Mouse (Mus musculus) kidney, embryonic 16.5 days (tissue): ENCODE results near the gene Oscar. TPM values are rescaled to one million over a fixed set of nuclear protein-coding genes. Genes with fewer than 3 reads are reported as not detected.
A peak's percentile ranks its signal among the peaks of the same experiment; 100 is the strongest.
"Not testable (repeated sequence)": the region's sequence is repeated elsewhere in the genome, so short reads cannot be mapped to it uniquely, and the experiment has no call there.

Experiments used
- ATAC-seq: fragments of 200-750 bp; cut with Nextera tagmentation; 2 replicates; pipeline ENCODE4 v1.8.0; 2017; ENCODE audit warnings: moderate TSS enrichment; ENCODE audit not compliant: low FRiP score, low TSS enrichment
- H3K27ac ChIP-seq: fragments of 300-500 bp; sonication (generic); 2 replicates; pipeline ENCODE4 v1.5.1; 2014; ENCODE audit warnings: low read length
- H3K27me3 ChIP-seq: fragments of 300-500 bp; sonication (generic); 2 replicates; pipeline ENCODE4 v1.6.1; 2014; ENCODE audit warnings: low read length, control low read depth, mixed read lengths; ENCODE audit not compliant: insufficient read depth
- H3K36me3 ChIP-seq: fragments of 300-500 bp; sonication (generic); 2 replicates; pipeline ENCODE4 v1.6.1; 2014; ENCODE audit warnings: low read length, control low read depth, mixed read lengths; ENCODE audit not compliant: insufficient read depth
- H3K4me1 ChIP-seq: fragments of 300-500 bp; sonication (generic); 2 replicates; pipeline ENCODE4 v1.6.1; 2014; ENCODE audit warnings: low read length, control low read depth, mixed read lengths; ENCODE audit not compliant: insufficient read depth
- H3K4me2 ChIP-seq: fragments of 300-500 bp; sonication (generic); replicated peaks from 2 replicates; pipeline ENCODE4 v1.6.1; 2014; ENCODE audit warnings: low read depth, low read length
- H3K4me3 ChIP-seq: fragments of 300-500 bp; sonication (generic); 2 replicates; pipeline ENCODE4 v1.5.1; 2014; ENCODE audit warnings: mild to moderate bottlenecking, low read length
- H3K9ac ChIP-seq: fragments of 300-500 bp; sonication (generic); replicated peaks from 2 replicates; pipeline ENCODE4 v1.6.1; 2014; ENCODE audit warnings: low read length
- H3K9me3 ChIP-seq: fragments of 300-500 bp; sonication (generic); 2 replicates; pipeline ENCODE4 v1.6.1; 2016; ENCODE audit warnings: low read length, control low read depth
- WGBS: fragments of 180-500 bp; shearing (Covaris S2); extraction: QIAGEN DNeasy Blood & Tissue Kit; methylation state at CpG from one replicate; pipeline ENCODE4 v1.1.7; 2014; 5-methylcytosine and 5-hydroxymethylcytosine counted together
- polyA plus RNA-seq: library from polyadenylated mRNA; unstranded; fragments of >200 nt; fragmentation: Nextera tagmentation; extraction: Ambion mirVana; gene quantifications from 2 replicates; pipeline ENCODE4 v1.2.1, GENCODE M21; 2015

Oscar gene
- polyA plus RNA-seq, 1 experiment from 2014 or later = 0.25 TPM

DNA sequence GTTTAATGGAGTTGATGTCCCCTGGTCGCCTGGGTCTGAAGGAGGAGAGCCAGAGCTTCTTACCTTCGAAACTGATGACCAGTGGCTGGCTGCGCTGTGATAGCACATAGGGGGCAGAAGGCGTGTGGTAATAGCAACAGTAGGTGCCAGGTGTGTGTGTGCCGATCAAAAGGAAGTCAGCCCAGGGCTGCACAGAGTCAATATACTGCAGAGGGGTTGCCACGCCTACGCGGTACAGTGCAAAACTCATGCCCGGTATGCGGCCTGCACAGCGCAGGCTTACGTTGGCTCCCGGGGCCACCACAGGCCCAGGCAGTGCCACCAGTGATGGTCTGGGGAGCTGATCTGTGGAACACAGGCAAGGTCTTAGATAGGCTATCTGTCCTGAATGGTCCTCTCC, 5.0 kb downstream of the Oscar start:
- Histone ChIP-seq H3K4me1 (no peaks in the 10 kb centered on the region), H3K36me3 (no peaks in the 10 kb centered on the region), H3K4me3 (no peak overlapping the region), H3K4me2 (no peak overlapping the region), H3K9ac (no peak overlapping the region), H3K27ac (no peak overlapping the region), H3K9me3 (no peaks in the 10 kb centered on the region), H3K27me3 (no peaks in the 10 kb centered on the region)
- 90% methylated on average over 13 of the region's 13 CpGs for WGBS
- ATAC-seq = no peak

DNA sequence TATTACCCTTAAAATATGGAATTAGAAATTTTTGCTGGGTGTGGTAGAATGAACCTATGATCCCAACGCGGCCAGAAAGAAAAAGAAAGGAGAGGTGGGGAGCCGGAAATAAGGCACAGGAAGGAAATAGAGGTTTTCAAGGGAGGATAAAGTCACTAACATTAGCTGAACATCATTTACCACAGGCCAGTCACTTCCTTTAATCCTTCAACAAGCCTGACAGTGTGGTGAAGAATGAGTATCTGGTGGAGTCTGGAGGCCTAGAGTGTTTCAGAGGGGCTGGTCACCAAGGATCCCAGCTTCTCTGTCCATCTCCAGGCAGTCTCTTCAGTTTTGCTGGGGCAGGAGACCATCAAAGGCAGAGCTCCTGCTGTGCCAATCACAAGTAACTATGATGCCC, 5.5 kb downstream of the Oscar start:
- Histone ChIP-seq H3K9me3 (no peaks in the 10 kb centered on the region), H3K27me3 (no peaks in the 10 kb centered on the region), H3K4me2 (no peak overlapping the region), H3K4me1 (no peaks in the 10 kb centered on the region), H3K27ac (no peak overlapping the region), H3K9ac (no peak overlapping the region), H3K36me3 (no peaks in the 10 kb centered on the region), H3K4me3 (no peak overlapping the region)
- 85% methylated on average over 3 of the region's 3 CpGs for WGBS
- no peak for ATAC-seq

DNA sequence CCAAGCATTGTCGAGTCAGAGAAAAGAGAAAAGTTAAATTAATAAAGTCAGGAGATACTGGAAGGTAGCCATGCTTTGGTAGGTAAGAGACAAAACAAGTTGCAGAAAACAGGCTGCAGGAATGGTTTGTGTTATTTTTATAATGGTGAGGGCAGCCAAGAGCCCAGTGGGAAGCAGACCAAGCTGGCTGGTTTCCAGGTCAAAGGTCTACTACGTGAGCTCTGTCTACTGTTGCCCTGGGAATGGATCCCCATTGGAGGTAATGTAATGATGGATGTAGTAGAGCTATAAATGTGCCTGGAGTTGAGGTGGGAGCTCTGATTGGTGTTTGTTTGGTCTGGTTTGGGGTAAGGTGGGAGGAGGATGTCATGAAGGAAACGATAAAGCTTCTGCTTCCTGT, 6.9 kb downstream of the Oscar start:
- no peaks in the 10 kb centered on the region for H3K27me3 ChIP-seq
- peak; percentile 44; the same call in 1 of the 2 replicates for ATAC-seq
- no peak overlapping the region for H3K27ac ChIP-seq
- H3K9ac ChIP-seq = no peak overlapping the region
- no peak overlapping the region for H3K4me3 ChIP-seq
- H3K4me2 ChIP-seq = no peak overlapping the region
- H3K9me3 ChIP-seq = no peaks in the 10 kb centered on the region
- 19% methylated on average over 3 of the region's 3 CpGs for WGBS
- H3K36me3 ChIP-seq = no peaks in the 10 kb centered on the region
- no peaks in the 10 kb centered on the region for H3K4me1 ChIP-seq

DNA sequence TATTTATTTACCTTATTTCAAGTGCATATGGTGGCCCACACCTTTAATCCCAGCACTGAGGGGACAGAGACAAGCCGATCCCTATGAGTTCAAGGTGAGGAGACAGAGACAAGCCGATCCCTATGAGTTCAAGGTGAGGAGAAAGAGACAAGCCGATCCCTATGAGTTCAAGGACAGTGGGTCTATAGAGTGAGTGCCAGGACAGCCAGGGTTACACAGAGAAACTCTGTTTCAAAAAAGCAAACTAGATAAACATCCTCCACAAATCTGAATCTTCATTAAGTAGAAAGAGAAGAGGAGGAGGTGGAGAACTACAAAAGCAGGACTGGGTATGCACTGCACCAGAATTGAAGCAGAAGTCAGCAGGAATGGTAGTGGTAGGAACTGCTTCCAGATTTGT, 7.3 kb downstream of the Oscar start:
- H3K9ac ChIP-seq = no peak overlapping the region
- no peaks in the 10 kb centered on the region for H3K36me3 ChIP-seq
- no peaks in the 10 kb centered on the region for H3K9me3 ChIP-seq
- no peak overlapping the region for H3K4me3 ChIP-seq
- no peak for ATAC-seq
- H3K4me1 ChIP-seq = no peaks in the 10 kb centered on the region
- no peaks in the 10 kb centered on the region for H3K27me3 ChIP-seq
- WGBS = 84% methylated on average over 3 of the region's 3 CpGs
- H3K4me2 ChIP-seq = no peak overlapping the region
- H3K27ac ChIP-seq = no peak overlapping the region

DNA sequence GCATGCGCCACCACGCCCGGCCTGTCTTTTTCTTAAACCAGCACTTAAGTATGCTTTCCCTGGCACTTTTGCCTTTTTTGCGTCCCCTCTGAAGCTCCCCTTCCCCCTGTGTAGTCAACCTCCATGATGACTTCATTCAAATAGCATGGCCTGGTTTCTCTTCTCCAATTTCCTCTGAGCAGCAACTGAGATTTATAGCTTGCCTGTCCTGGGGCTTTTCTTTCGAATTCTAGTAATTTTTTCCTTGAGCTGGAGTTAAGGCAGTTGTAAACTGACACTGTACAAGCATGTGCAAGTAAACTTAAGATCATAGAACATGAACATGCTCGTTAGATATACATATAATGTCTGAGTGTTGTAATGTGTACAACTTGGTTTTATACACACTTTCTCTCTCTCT, 8.6 kb downstream of the Oscar start:
- H3K4me3 ChIP-seq = no peak overlapping the region
- no peaks in the 10 kb centered on the region for H3K27me3 ChIP-seq
- no peak overlapping the region for H3K9ac ChIP-seq
- no peaks in the 10 kb centered on the region for H3K9me3 ChIP-seq
- WGBS = 61% methylated on average over 6 of the region's 6 CpGs
- H3K4me2 ChIP-seq = no peak overlapping the region
- no peak for ATAC-seq
- H3K36me3 ChIP-seq = no peaks in the 10 kb centered on the region
- no peak overlapping the region for H3K27ac ChIP-seq
- no peaks in the 10 kb centered on the region for H3K4me1 ChIP-seq

DNA sequence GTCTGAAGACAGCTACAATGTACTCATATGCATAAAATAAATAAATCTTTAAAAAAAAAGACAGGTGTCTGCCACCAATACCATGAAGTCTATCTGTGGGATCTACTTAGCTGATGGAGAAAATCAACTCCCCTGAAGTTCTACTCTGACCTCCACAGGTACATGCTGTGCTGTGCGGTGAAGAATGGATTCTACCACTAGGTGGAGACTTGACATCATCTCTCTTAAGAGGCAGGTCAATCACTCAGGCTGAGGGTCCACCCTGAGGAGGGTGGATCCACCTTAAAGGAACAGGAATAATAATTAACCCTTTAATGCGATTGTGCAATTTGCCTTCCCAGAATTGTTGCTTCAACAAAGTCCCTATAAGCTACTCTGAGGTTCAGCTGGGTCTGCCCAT, 9.2 kb downstream of the Oscar start:
- peak; percentile 79; the same call in 1 of the 2 replicates for ATAC-seq
- H3K9me3 ChIP-seq = no peaks in the 10 kb centered on the region
- no peaks in the 10 kb centered on the region for H3K4me1 ChIP-seq
- H3K27me3 ChIP-seq = no peaks in the 10 kb centered on the region
- 23% methylated on average over 2 of the region's 2 CpGs for WGBS
- H3K4me2 ChIP-seq = no peak overlapping the region
- H3K36me3 ChIP-seq = no peaks in the 10 kb centered on the region
- H3K9ac ChIP-seq = no peak overlapping the region
- H3K27ac ChIP-seq = no peak overlapping the region
- H3K4me3 ChIP-seq = no peak overlapping the region

DNA sequence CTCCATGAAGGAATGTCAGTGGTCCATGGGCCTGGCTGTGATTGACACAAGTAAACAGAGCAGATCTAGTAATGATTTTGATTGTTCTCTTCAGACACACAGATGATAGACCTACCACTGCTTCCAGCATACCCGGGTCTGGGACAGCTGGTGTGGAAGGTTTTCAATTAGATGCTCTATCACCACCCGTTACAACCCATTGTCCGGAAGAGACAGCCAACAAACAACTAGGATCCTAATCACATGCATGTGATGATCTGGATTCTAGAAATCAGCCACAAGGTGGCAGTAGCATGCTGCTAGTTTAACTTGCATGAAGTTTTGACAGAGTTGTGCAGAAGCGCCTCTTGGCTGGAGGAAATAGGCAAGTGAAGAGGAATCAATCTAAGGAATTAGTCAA, 14.8 kb downstream of the Oscar start:
- H3K27ac ChIP-seq = no peak overlapping the region
- no peak overlapping the region for H3K4me3 ChIP-seq
- H3K9ac ChIP-seq = no peak overlapping the region
- no peak overlapping the region for H3K4me2 ChIP-seq
- no peaks in the 10 kb centered on the region for H3K4me1 ChIP-seq
- H3K27me3 ChIP-seq = no peaks in the 10 kb centered on the region
- 11% methylated on average over 4 of the region's 4 CpGs for WGBS
- no peaks in the 10 kb centered on the region for H3K9me3 ChIP-seq
- no peaks in the 10 kb centered on the region for H3K36me3 ChIP-seq
- peak; percentile 12; the same call in 1 of the 2 replicates for ATAC-seq

DNA sequence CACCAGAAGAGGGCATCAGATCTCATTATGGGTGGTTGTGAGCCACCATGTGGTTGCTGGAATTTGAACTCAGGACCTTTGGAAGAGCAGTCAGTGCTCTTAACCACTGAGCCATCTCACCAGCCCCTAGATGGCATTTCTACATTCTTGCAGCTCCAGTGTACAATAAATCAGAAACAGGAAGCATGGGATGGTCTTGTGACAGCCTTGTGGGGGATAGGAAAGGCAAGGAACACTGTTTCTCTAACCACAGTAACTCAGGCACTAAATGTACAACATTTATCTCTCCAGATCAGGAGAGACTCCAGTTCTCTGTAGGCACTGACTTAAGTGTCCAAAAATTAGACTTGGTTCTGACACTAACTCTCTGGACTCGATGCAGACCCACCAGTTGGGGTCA, 18.2 kb downstream of the Oscar start:
- not testable (repeated sequence) for H3K27ac ChIP-seq, H3K9ac ChIP-seq, H3K4me1 ChIP-seq, H3K4me2 ChIP-seq, H3K9me3 ChIP-seq, H3K27me3 ChIP-seq, H3K4me3 ChIP-seq, H3K36me3 ChIP-seq, ATAC-seq
- WGBS = 72% methylated on average over 1 of the region's 1 CpGs

DNA sequence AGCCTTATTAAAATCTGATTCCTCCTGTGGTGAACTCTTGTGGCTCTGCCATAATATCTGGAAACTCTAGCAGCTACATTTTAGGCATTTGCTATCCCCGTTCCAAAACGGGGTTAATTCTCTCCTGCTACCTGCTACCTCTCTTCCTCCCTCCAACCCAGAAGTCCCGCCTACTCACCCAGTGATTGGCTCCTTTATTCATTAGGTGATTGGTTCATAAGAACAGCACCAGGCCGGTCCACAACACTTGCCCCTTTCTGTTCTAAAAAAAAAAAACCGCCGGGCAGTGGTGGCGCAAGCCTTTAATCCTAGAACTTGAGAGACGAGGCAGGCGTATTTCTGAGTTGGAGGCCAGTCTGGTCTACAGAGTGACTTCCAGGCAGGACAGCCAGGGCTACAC, 20.8 kb downstream of the Oscar start:
- peak; percentile 75; the same call in 1 of the 2 replicates for ATAC-seq
- H3K4me3 ChIP-seq = peak overlapping the region; percentile 25
- peak overlapping the region; percentile 48 for H3K9ac ChIP-seq
- peak overlapping the region; percentile 66 for H3K27ac ChIP-seq
- no peaks in the 10 kb centered on the region for H3K4me1 ChIP-seq
- no peaks in the 10 kb centered on the region for H3K36me3 ChIP-seq
- WGBS = 15% methylated on average over 9 of the region's 9 CpGs
- no peaks in the 10 kb centered on the region for H3K9me3 ChIP-seq
- H3K4me2 ChIP-seq = peak overlapping the region; percentile 46
- no peaks in the 10 kb centered on the region for H3K27me3 ChIP-seq

DNA sequence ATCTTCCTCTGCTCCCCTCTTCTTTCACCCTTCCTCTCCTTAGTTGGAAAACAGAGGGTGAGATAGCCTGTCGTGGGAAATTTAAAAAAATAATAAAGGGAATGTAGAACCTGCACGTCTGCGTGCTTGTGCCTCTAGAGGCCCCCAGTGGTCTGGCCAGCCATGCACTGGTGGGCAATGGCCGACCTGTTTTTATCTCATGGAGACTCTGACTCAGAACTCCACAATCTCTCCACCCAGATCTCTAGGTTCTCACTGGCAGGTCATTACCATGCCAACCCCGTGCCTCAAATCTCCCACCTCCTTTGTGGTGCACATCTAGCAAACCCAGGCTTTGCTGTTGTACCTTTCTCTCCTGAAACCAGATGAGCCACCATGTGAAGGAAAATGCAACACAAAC, 21.3 kb downstream of the Oscar start:
- H3K9ac ChIP-seq = peak overlapping the region; percentile 48
- 17% methylated on average over 5 of the region's 5 CpGs for WGBS
- no peaks in the 10 kb centered on the region for H3K27me3 ChIP-seq
- no peaks in the 10 kb centered on the region for H3K9me3 ChIP-seq
- no peaks in the 10 kb centered on the region for H3K4me1 ChIP-seq
- peak; percentile 46 for ATAC-seq
- peak overlapping the region; percentile 46 for H3K4me2 ChIP-seq
- H3K4me3 ChIP-seq = peak overlapping the region; percentile 25
- H3K27ac ChIP-seq = peak overlapping the region; percentile 66
- no peaks in the 10 kb centered on the region for H3K36me3 ChIP-seq

DNA sequence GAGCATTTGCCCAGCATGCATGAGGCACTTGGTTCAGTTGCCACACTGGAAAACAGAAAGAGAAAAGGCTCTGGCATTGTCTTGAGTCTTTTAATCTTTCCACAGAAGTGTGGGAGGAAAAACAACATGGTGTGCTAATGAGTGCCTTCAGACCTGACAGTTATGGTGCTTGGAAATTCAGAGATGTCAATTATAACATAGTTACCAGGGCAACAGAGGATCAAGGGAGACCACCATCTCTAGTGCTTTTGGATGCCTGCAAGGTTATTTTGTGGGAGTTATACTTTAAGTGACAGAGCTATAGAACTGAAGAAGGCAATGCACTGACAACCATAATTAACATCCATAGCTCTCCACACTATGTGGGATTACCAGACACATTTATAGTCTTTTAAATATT, 22.1 kb downstream of the Oscar start:
- Histone ChIP-seq H3K9me3 (no peaks in the 10 kb centered on the region), H3K27ac (no peak overlapping the region), H3K27me3 (no peaks in the 10 kb centered on the region), H3K36me3 (no peaks in the 10 kb centered on the region), H3K4me2 (no peak overlapping the region), H3K9ac (no peak overlapping the region), H3K4me1 (no peaks in the 10 kb centered on the region), H3K4me3 (no peak overlapping the region)
- no peak for ATAC-seq
